Mouse (Mus musculus) lung, embryonic 15.5 days (tissue): ENCODE measurements at regions not wholly inside any gene's neighbourhood (a gene's known extent, or its start where the extent isn't known, plus 50 kb on each side); places are given as distances from the start of the nearest gene placed in this dataset.

ENCODE experiments used
- ATAC-seq: fragments of 200-750 bp; cut with Nextera tagmentation; 2 replicates; pipeline ENCODE4 v1.8.0; 2017; ENCODE audit warnings: moderate number of reproducible peaks, borderline replicate concordance; ENCODE audit not compliant: low FRiP score, low TSS enrichment; ENCODE audit errors: extremely low read depth
- H3K27ac ChIP-seq: fragments of 300-500 bp; sonication (generic); 2 replicates; pipeline ENCODE4 v1.5.1; 2015; ENCODE audit warnings: moderate library complexity, mild to moderate bottlenecking, inconsistent platforms
- H3K27me3 ChIP-seq: fragments of 300-500 bp; sonication (generic); 2 replicates; pipeline ENCODE4 v1.6.1; 2015; ENCODE audit warnings: inconsistent platforms
- H3K36me3 ChIP-seq: fragments of 300-500 bp; sonication (generic); 2 replicates; pipeline ENCODE4 v1.6.1; 2015; ENCODE audit warnings: inconsistent platforms
- H3K4me1 ChIP-seq: fragments of 300-500 bp; sonication (generic); 2 replicates; pipeline ENCODE4 v1.6.1; 2015; ENCODE audit warnings: inconsistent platforms
- H3K4me2 ChIP-seq: fragments of 300-500 bp; sonication (generic); 2 replicates; pipeline ENCODE4 v1.6.1; 2015; ENCODE audit warnings: inconsistent platforms, mild to moderate bottlenecking, moderate library complexity
- H3K4me3 ChIP-seq: fragments of 300-500 bp; sonication (generic); 2 replicates; pipeline ENCODE4 v1.5.1; 2015; ENCODE audit warnings: mild to moderate bottlenecking, inconsistent platforms
- H3K9ac ChIP-seq: fragments of 300-500 bp; sonication (generic); 2 replicates; pipeline ENCODE4 v1.6.1; 2015; ENCODE audit warnings: inconsistent platforms
- H3K9me3 ChIP-seq: fragments of 300-500 bp; sonication (generic); 2 replicates; pipeline ENCODE4 v1.6.1; 2016; ENCODE audit warnings: inconsistent platforms
- WGBS: fragments of 180-500 bp; shearing (Covaris S2); methylation state at CpG from one replicate; pipeline ENCODE4 v1.1.7; 2015; 5-methylcytosine and 5-hydroxymethylcytosine counted together

DNA sequence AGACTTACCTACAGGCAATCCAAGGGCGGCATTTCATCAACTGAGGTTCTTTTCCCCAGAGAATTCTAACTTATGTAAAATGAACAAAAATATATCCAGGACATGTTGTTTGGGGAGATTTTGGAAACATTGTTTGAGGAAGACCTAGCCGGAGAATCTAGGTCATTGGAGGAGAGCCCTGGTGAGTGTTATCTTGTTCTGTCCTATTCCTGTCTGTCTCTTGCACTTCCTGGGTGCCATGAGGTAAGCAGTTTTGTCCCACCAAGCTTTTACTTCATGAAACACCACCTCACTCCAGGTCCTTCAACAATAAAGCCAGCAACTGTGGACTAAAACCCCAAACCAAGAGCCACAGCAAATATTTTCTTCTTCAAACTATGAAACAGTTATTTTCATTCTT lies 218.5 kb downstream of the Fam49a start:
- Histone ChIP-seq H3K9ac (no peak overlapping the region), H3K4me2 (no peak overlapping the region), H3K27ac (no peak overlapping the region), H3K27me3 (no peaks in the 10 kb centered on the region), H3K9me3 (no peaks in the 10 kb centered on the region), H3K4me3 (no peak overlapping the region), H3K4me1 (no peaks in the 10 kb centered on the region), H3K36me3 (no peaks in the 10 kb centered on the region)
- no peak for ATAC-seq
- 89% methylated on average over 2 of the region's 2 CpGs for WGBS

GRCm38 (mm10) chr12:12452086-12452485 lies 190.1 kb downstream of the Fam49a start:
- no peaks in the 10 kb centered on the region for H3K4me1 ChIP-seq
- H3K36me3 ChIP-seq: no peaks in the 10 kb centered on the region
- H3K4me3 ChIP-seq: no peak overlapping the region
- no peak for ATAC-seq
- no peak overlapping the region for H3K4me2 ChIP-seq
- H3K9me3 ChIP-seq: no peaks in the 10 kb centered on the region
- no peak overlapping the region for H3K27ac ChIP-seq
- no peaks in the 10 kb centered on the region for H3K27me3 ChIP-seq
- WGBS: 20% methylated on average over 2 of the region's 2 CpGs
- H3K9ac ChIP-seq: no peak overlapping the region

- 42% methylated on average over 2 of the region's 2 CpGs for WGBS
- H3K36me3 ChIP-seq: no peaks in the 10 kb centered on the region
- no peaks in the 10 kb centered on the region for H3K4me1 ChIP-seq
- no peak overlapping the region for H3K9ac ChIP-seq
- H3K9me3 ChIP-seq: no peaks in the 10 kb centered on the region
- H3K27ac ChIP-seq: no peak overlapping the region
- no peak for ATAC-seq
- no peak overlapping the region for H3K4me3 ChIP-seq
- no peak overlapping the region for H3K4me2 ChIP-seq
- H3K27me3 ChIP-seq: no peaks in the 10 kb centered on the region
These were observed 184.8 kb downstream of the Fam49a start for GRCm38 (mm10) chr12:12446768-12447167.

DNA sequence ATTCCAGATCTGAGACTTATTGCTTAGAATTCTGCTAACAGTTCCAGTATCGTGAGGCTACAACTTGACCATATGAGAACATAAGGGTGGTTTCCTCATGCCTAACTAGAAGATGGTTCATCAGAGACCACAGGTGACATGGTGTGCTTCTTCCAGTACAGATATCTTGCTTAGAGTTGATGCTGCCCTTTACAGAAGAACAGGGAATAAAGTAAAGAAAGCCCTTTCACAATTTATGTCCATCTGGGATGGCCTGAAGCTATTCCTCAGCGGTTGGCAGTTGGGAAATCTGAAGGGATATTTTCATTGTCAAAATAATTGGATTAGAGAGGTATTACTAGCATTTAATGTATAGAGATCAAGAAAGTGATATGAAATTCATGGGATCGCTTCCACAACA lies 184.3 kb downstream of the Fam49a start:
- 84% methylated on average over 3 of the region's 3 CpGs for WGBS
- Histone ChIP-seq H3K27ac (no peak overlapping the region), H3K4me3 (no peak overlapping the region), H3K36me3 (no peaks in the 10 kb centered on the region), H3K9me3 (no peaks in the 10 kb centered on the region), H3K4me2 (no peak overlapping the region), H3K27me3 (no peaks in the 10 kb centered on the region), H3K4me1 (no peaks in the 10 kb centered on the region), H3K9ac (no peak overlapping the region)
- ATAC-seq: no peak

GRCm38 (mm10) chr12:12442872-12443271 lies 180.9 kb downstream of the Fam49a start:
- H3K4me2 ChIP-seq: no peak overlapping the region
- ATAC-seq: no peak
- WGBS: 81% methylated on average over 4 of the region's 4 CpGs
- no peak overlapping the region for H3K27ac ChIP-seq
- H3K9me3 ChIP-seq: no peaks in the 10 kb centered on the region
- no peaks in the 10 kb centered on the region for H3K36me3 ChIP-seq
- no peak overlapping the region for H3K9ac ChIP-seq
- no peaks in the 10 kb centered on the region for H3K27me3 ChIP-seq
- no peak overlapping the region for H3K4me3 ChIP-seq
- H3K4me1 ChIP-seq: no peaks in the 10 kb centered on the region

DNA sequence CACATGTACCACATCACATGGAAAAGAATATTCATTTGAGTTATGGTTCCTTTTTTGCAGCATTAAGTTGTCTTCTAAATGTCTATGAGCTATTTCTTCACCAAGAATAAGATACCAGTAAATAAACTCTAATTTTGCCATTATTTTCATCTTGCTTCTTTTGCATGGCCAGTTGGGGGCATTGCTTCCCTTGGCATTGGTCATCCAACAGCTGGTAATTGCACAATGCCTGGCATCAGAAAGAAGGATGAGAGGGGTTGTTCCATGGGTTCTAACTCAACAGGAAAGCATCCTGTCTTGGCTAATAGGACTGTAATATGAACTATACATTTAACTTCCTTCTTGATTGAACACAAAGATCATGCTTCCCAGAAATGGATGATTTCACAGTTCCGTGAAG lies 174.4 kb downstream of the Fam49a start:
- no peak overlapping the region for H3K9ac ChIP-seq
- no peak overlapping the region for H3K4me3 ChIP-seq
- H3K9me3 ChIP-seq: no peaks in the 10 kb centered on the region
- H3K27ac ChIP-seq: no peak overlapping the region
- no peak for ATAC-seq
- H3K4me2 ChIP-seq: no peak overlapping the region
- H3K36me3 ChIP-seq: no peaks in the 10 kb centered on the region
- WGBS: 91% methylated on average over 1 of the region's 1 CpGs
- H3K27me3 ChIP-seq: no peaks in the 10 kb centered on the region
- H3K4me1 ChIP-seq: no peaks in the 10 kb centered on the region

DNA sequence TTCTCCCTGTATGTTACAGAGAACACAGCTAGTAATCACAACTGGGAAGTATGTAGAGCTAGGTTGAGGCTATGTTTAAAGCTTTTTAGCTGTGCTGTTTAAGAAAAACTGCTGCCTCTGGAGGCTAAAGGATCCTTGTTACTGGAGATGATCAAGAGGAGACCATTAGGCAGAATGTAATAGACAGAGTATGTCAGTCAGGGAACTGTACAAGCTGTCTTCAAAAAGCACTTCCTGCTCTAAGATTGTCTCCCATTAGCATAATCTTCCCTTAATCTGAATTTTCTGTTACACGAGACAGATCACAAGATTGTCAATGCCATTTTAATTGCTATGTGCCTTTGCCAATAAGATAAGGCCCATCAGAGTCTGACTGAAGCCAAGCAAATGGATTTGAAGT lies 170.7 kb downstream of the Fam49a start:
- no peaks in the 10 kb centered on the region for H3K36me3 ChIP-seq
- no peak overlapping the region for H3K4me3 ChIP-seq
- H3K27ac ChIP-seq: no peak overlapping the region
- 56% methylated on average over 1 of the region's 1 CpGs for WGBS
- no peaks in the 10 kb centered on the region for H3K9me3 ChIP-seq
- H3K4me2 ChIP-seq: no peak overlapping the region
- H3K9ac ChIP-seq: no peak overlapping the region
- no peaks in the 10 kb centered on the region for H3K27me3 ChIP-seq
- no peak for ATAC-seq
- H3K4me1 ChIP-seq: no peaks in the 10 kb centered on the region
